Mouse (Mus musculus) CH12.LX (cell line): ENCODE results near the gene AC124502.3. TPM values are rescaled to one million over a fixed set of nuclear protein-coding genes. Genes with fewer than 3 reads are reported as not detected.
A peak's percentile ranks its signal among the peaks of the same experiment; 100 is the strongest.

Source experiments
- DNase-seq: peaks from one replicate; pipeline ENCODE4 v3.0.0-alpha.2; 2013; ENCODE audit errors: extremely low read depth
- H3K27ac ChIP-seq: 2 replicates; pipeline ENCODE4 v1.5.1; 2012; ENCODE audit warnings: low read depth, mild to moderate bottlenecking, control low read depth, moderate library complexity; ENCODE audit not compliant: insufficient read depth
- H3K27me3 ChIP-seq: replicated peaks from 2 replicates; pipeline ENCODE3; 2012; ENCODE audit warnings: inconsistent platforms
- H3K36me3 ChIP-seq, 2 experiments: replicated peaks in 1 of 2; 2 replicates each; pipeline versions ENCODE3 to v1.6.1; 2012; ENCODE audit warnings: inconsistent platforms in 1 of 2, low read length in 1 of 2, mild to moderate bottlenecking in 1 of 2, mixed read lengths in 1 of 2, moderate library complexity in 1 of 2; ENCODE audit not compliant: control insufficient read depth in 1 of 2, insufficient read depth in 1 of 2
- H3K4me1 ChIP-seq, 2 experiments: 2 replicates each; pipeline ENCODE4 v1.6.1; 2012; ENCODE audit warnings: inconsistent platforms in 1 of 2, moderate library complexity in 1 of 2; ENCODE audit not compliant: insufficient read depth in 2 of 2, control insufficient read depth in 1 of 2
- H3K4me2 ChIP-seq: 2 replicates; pipeline ENCODE4 v1.6.1; 2012; ENCODE audit warnings: low read depth, mild to moderate bottlenecking, control low read depth; ENCODE audit not compliant: poor library complexity, insufficient read depth, severe bottlenecking
- H3K4me3 ChIP-seq, 3 experiments: fragments of 150-350 bp in 1 of 3; sonication (generic) in 1 of 3; replicated peaks in 1 of 3; 2 replicates each; pipeline versions ENCODE3 to v1.5.1; 2011 to 2012; ENCODE audit warnings: low read depth in 2 of 3, low read length in 2 of 3, mild to moderate bottlenecking in 2 of 3, moderate library complexity in 2 of 3, control low read depth in 1 of 3, improper control_type of control experiment in 1 of 3, inconsistent platforms in 1 of 3, mixed read lengths in 1 of 3; ENCODE audit not compliant: poor library complexity in 1 of 3
- H3K79me2 ChIP-seq: replicated peaks from 2 replicates; pipeline ENCODE4 v1.6.1; 2012; ENCODE audit warnings: mild to moderate bottlenecking, moderate library complexity; ENCODE audit not compliant: control insufficient read depth, poor library complexity, insufficient read depth, severe bottlenecking; ENCODE audit errors: extremely low read depth
- H3K9ac ChIP-seq: 2 replicates; pipeline ENCODE4 v1.6.1; 2012; ENCODE audit warnings: low read depth, mild to moderate bottlenecking, control low read depth, moderate library complexity; ENCODE audit not compliant: insufficient read depth
- H3K9me3 ChIP-seq: replicated peaks from 2 replicates; pipeline ENCODE3; 2012; ENCODE audit warnings: low read length, inconsistent platforms, mixed read lengths
- BHLHE40 ChIP-seq: IDR thresholded peaks from 2 replicates; pipeline ENCODE4 v1.6.1; 2011; ENCODE audit warnings: mild to moderate bottlenecking, low read depth, low read length, improper control_type of control experiment
- CHD1 ChIP-seq: IDR thresholded peaks from 2 replicates; pipeline ENCODE4 v1.6.1; 2012; ENCODE audit warnings: low read depth, low read length, improper control_type of control experiment, inconsistent platforms
- CTCF ChIP-seq, 2 experiments: IDR thresholded peaks in 1 of 2; conservative IDR thresholded peaks in 1 of 2; 2 replicates each; pipeline ENCODE4 v1.5.1; 2011 to 2012; ENCODE audit warnings: low read depth in 2 of 2, low read length in 2 of 2, improper control_type of control experiment in 1 of 2, inconsistent platforms in 1 of 2, mild to moderate bottlenecking in 1 of 2, moderate library complexity in 1 of 2
- E2F4 ChIP-seq: IDR thresholded peaks from 2 replicates; pipeline ENCODE4 v1.6.1; 2011; ENCODE audit warnings: low read depth, low read length, improper control_type of control experiment; ENCODE audit not compliant: insufficient replicate concordance
- ELF1 ChIP-seq: IDR thresholded peaks from 2 replicates; pipeline ENCODE4 v1.6.1; 2014; ENCODE audit warnings: low read depth, mild to moderate bottlenecking, inconsistent platforms, low read length, improper control_type of control experiment
- ETS1 ChIP-seq: conservative IDR thresholded peaks from 2 replicates; pipeline ENCODE4 v1.6.1; 2012; ENCODE audit warnings: low read depth, mild to moderate bottlenecking, inconsistent platforms, low read length, improper control_type of control experiment, moderate library complexity
- GABPA ChIP-seq: IDR thresholded peaks from 2 replicates; pipeline ENCODE4 v1.6.1; 2012; ENCODE audit warnings: low read depth, low read length, improper control_type of control experiment, inconsistent platforms; ENCODE audit not compliant: insufficient replicate concordance
- JUN ChIP-seq: IDR thresholded peaks from 2 replicates; pipeline ENCODE4 v1.6.1; 2011; ENCODE audit warnings: low read depth, mild to moderate bottlenecking, low read length, improper control_type of control experiment, moderate library complexity; ENCODE audit not compliant: insufficient read depth
- JUND ChIP-seq: conservative IDR thresholded peaks from 2 replicates; pipeline ENCODE4 v1.6.1; 2011; ENCODE audit warnings: low read depth, low read length, improper control_type of control experiment
- MAFK ChIP-seq: IDR thresholded peaks from 2 replicates; pipeline ENCODE4 v1.6.1; 2011; ENCODE audit warnings: low read length, improper control_type of control experiment; ENCODE audit not compliant: insufficient replicate concordance
- MAX ChIP-seq: IDR thresholded peaks from 2 replicates; pipeline ENCODE4 v1.6.1; 2011; ENCODE audit warnings: low read length, improper control_type of control experiment
- MAZ ChIP-seq: IDR thresholded peaks from 2 replicates; pipeline ENCODE4 v1.6.1; 2012; ENCODE audit warnings: low read depth, mild to moderate bottlenecking, inconsistent platforms, low read length, improper control_type of control experiment, moderate library complexity
- MEF2A ChIP-seq: IDR thresholded peaks from 2 replicates; pipeline ENCODE4 v1.6.1; 2014; ENCODE audit warnings: low read depth, mild to moderate bottlenecking, inconsistent platforms, low read length, improper control_type of control experiment, borderline replicate concordance
- MXI1 ChIP-seq: IDR thresholded peaks from 2 replicates; pipeline ENCODE4 v1.6.1; 2011; ENCODE audit warnings: mild to moderate bottlenecking, low read depth, low read length, improper control_type of control experiment
- MYC ChIP-seq: IDR thresholded peaks from 2 replicates; pipeline ENCODE4 v1.6.1; 2011; ENCODE audit warnings: low read depth, mild to moderate bottlenecking, improper control_type of control experiment, low read length
- NELFE ChIP-seq: IDR thresholded peaks from 2 replicates; pipeline ENCODE4 v1.6.1; 2011; ENCODE audit warnings: low read depth, low read length, improper control_type of control experiment
- NRF1 ChIP-seq: IDR thresholded peaks from 2 replicates; pipeline ENCODE4 v1.6.1; 2014; ENCODE audit warnings: low read depth, mild to moderate bottlenecking, inconsistent platforms, low read length, improper control_type of control experiment, moderate library complexity
- PAX5 ChIP-seq: IDR thresholded peaks from 2 replicates; pipeline ENCODE4 v1.6.1; 2012; ENCODE audit warnings: low read length, inconsistent platforms, mixed read lengths
- POLR2A ChIP-seq: IDR thresholded peaks from 2 replicates; pipeline ENCODE4 v1.6.1; 2011; ENCODE audit warnings: low read depth, mild to moderate bottlenecking, improper control_type of control experiment, low read length
- RAD21 ChIP-seq: IDR thresholded peaks from 2 replicates; pipeline ENCODE4 v1.6.1; 2011; ENCODE audit warnings: low read depth, mild to moderate bottlenecking, low read length, improper control_type of control experiment, moderate library complexity
- RCOR1 ChIP-seq: conservative IDR thresholded peaks from 2 replicates; pipeline ENCODE4 v1.6.1; 2012; ENCODE audit warnings: low read depth, mild to moderate bottlenecking, inconsistent platforms, low read length, improper control_type of control experiment
- SIN3A ChIP-seq: IDR thresholded peaks from 2 replicates; pipeline ENCODE4 v1.6.1; 2012; ENCODE audit warnings: low read length, improper control_type of control experiment, inconsistent platforms
- SMC3 ChIP-seq: IDR thresholded peaks from 2 replicates; pipeline ENCODE4 v1.6.1; 2011; ENCODE audit warnings: low read depth, low read length, improper control_type of control experiment
- TBP ChIP-seq: conservative IDR thresholded peaks from 2 replicates; pipeline ENCODE4 v1.6.1; 2011; ENCODE audit warnings: low read depth, low read length, improper control_type of control experiment
- TCF12 ChIP-seq: IDR thresholded peaks from 2 replicates; pipeline ENCODE4 v1.6.1; 2014; ENCODE audit warnings: low read depth, mild to moderate bottlenecking, inconsistent platforms, low read length, improper control_type of control experiment
- UBTF ChIP-seq: IDR thresholded peaks from 2 replicates; pipeline ENCODE4 v1.6.1; 2012; ENCODE audit warnings: low read depth, mild to moderate bottlenecking, inconsistent platforms, low read length, improper control_type of control experiment, moderate library complexity
- USF1 ChIP-seq: IDR thresholded peaks from 2 replicates; pipeline ENCODE4 v1.6.1; 2014; ENCODE audit warnings: low read depth, mild to moderate bottlenecking, inconsistent platforms, low read length, improper control_type of control experiment
- USF2 ChIP-seq: conservative IDR thresholded peaks from 2 replicates; pipeline ENCODE4 v1.6.1; 2011; ENCODE audit warnings: low read depth, low read length, improper control_type of control experiment
- ZC3H11A ChIP-seq: IDR thresholded peaks from 2 replicates; pipeline ENCODE4 v1.6.1; 2012; ENCODE audit warnings: low read depth, mild to moderate bottlenecking, inconsistent platforms, low read length, improper control_type of control experiment
- ZKSCAN1 ChIP-seq: IDR thresholded peaks from 2 replicates; pipeline ENCODE4 v1.6.1; 2012; ENCODE audit warnings: low read depth, inconsistent platforms, low read length, improper control_type of control experiment, borderline replicate concordance
- ZNF384 ChIP-seq: IDR thresholded peaks from 2 replicates; pipeline ENCODE4 v1.6.1; 2012; ENCODE audit warnings: low read depth, low read length, improper control_type of control experiment, inconsistent platforms
- dilution Hi-C: fragments of 300-500 bp; cut with MboI; formaldehyde crosslinking; loops from 2 replicates; pipeline ENCODE4 v1.14.3; 2020; ENCODE audit warnings: low sequenced_read_pairs; ENCODE audit not compliant: extremely low pct_unique_long_range_greater_than_20kb, extremely low pct_ligation_motif_present
- in situ Hi-C: fragments of 300-500 bp; cut with MboI; formaldehyde crosslinking; loops from 3 replicates; pipeline ENCODE4 v1.14.3; 2019; ENCODE audit warnings: low sequenced_read_pairs, low pct_ligation_motif_present, low pct_unique_long_range_greater_than_20kb, mixed read lengths
- polyA plus RNA-seq: library from polyadenylated mRNA; unstranded; fragments of >175 nt; gene quantifications from 2 replicates; pipeline ENCODE4 v1.2.1, GENCODE M21; 2012; ENCODE audit warnings: low read depth; ENCODE audit not compliant: insufficient read length
- total RNA-seq, 2 experiments: library from RNA; depleted of rRNA; stranded (reverse); fragments of 300-350 nt in 1 of 2; fragments of >200 nt in 1 of 2; gene quantifications; 2 replicates each; pipeline ENCODE4 v1.2.3; 2012 to 2014

The AC124502.3 gene
- total and polyA plus RNA-seq, 3 experiments = 0.15 to 2.1 (median 0.29) TPM

- H3K4me1 ChIP-seq = peaks cover 13 to 16% of the 10 kb centered on the region in 2 experiments
- H3K9ac ChIP-seq = no peak overlapping the region
- no peaks in the 10 kb centered on the region for H3K79me2 ChIP-seq
- no peak overlapping the region for H3K4me2 ChIP-seq
- no peaks in the 10 kb centered on the region for H3K9me3 ChIP-seq
- no peak overlapping the region for H3K27ac ChIP-seq
- no peak overlapping the region for H3K4me3 ChIP-seq
- no peak for DNase-seq
- dilution Hi-C loops = no loop called here
- TF ChIP-seq CTCF (conservative IDR thresholded peaks at IDR 0.05 in 1 of 2, IDR thresholded peaks at IDR 0.05 in 1 of 2; ENCODE audit: low read depth in 2 of 2, low read length in 2 of 2) (no peak), POLR2A (no peak), SIN3A (no peak), JUND (no peak), RCOR1 (no peak)
- in situ Hi-C loops = loop anchor here (5.0 kb wide), 1 partner anchor 49 kb away; no protein-coding TSS in a partner anchor
- no peaks in the 10 kb centered on the region for H3K27me3 ChIP-seq
- peaks cover 30 to 48% of the 10 kb centered on the region in 2 experiments for H3K36me3 ChIP-seq
Measured at GRCm38 (mm10) chr19:5093481-5094242, 55.0 kb downstream of the AC124502.3 start.

DNA sequence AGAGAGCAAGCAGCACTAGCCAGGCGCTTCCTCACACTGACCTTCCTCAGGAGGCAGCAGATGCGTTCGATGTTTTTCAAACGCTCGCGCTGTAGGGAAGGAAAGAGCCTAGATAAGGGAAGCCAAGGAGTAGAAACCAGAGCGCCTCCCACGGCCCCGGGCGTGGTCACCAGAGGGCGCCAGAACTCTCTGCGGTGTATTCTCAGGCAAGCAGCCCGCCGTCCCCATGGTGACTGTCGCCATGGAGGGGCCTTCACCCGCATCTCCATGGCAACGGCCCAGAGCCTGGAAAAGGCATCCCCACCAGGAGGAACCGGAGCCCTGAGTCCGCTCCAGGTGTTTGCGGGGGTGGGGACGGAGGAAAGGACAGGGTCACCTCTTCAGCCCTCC is 55.5 kb downstream of the AC124502.3 start:
- dilution Hi-C loops = no loop called here
- TF ChIP-seq ZKSCAN1 = no peak
- peak; percentile 88 for TF ChIP-seq SMC3
- TF ChIP-seq BHLHE40 = no peak
- TF ChIP-seq MYC = no peak
- no peak for TF ChIP-seq TCF12
- no peak for TF ChIP-seq USF1
- no peak for TF ChIP-seq ETS1
- no peak for TF ChIP-seq RCOR1
- TF ChIP-seq JUN = no peak
- TF ChIP-seq MXI1 = peak; percentile 98
- TF ChIP-seq NRF1 = 0 out of 2 replicates have a peak, but pooled peaks have one; percentile 36
- TF ChIP-seq MAFK = no peak
- TF ChIP-seq JUND = no peak
- no peak for TF ChIP-seq NELFE
- 0 out of 2 replicates have a peak, but pooled peaks have one; percentile 14 for TF ChIP-seq ZC3H11A
- TF ChIP-seq ELF1 = 0 out of 2 replicates have a peak, but pooled peaks have one; percentile 48
- TF ChIP-seq PAX5 = no peak
- TF ChIP-seq MEF2A = no peak
- TF ChIP-seq E2F4 = no peak
- TF ChIP-seq MAX = no peak
- no peak for TF ChIP-seq ZNF384
- TF ChIP-seq USF2 = no peak
- TF ChIP-seq MAZ = no peak
- no peak for TF ChIP-seq GABPA
- TF ChIP-seq TBP = no peak
- no peak for TF ChIP-seq CHD1
- no peak for TF ChIP-seq UBTF
- TF ChIP-seq SIN3A = peak; percentile 49; the same call in 1 of the 2 replicates
- peak; percentile 66 for TF ChIP-seq RAD21

More for the DNA sequence above, 55.5 kb downstream of the AC124502.3 start:
- peak; percentile 80 for DNase-seq
- Histone ChIP-seq H3K4me2 (no peak overlapping the region), H3K27ac (no peak overlapping the region), H3K79me2 (no peaks in the 10 kb centered on the region), H3K36me3 (peaks cover 30 to 54% of the 10 kb centered on the region in 2 experiments), H3K4me1 (peaks cover 12 to 14% of the 10 kb centered on the region in 2 experiments), H3K27me3 (no peaks in the 10 kb centered on the region), H3K9me3 (no peaks in the 10 kb centered on the region), H3K9ac (no peak overlapping the region), H3K4me3 (no peak overlapping the region)
- in situ Hi-C loops = loop anchor here (5.0 kb wide), 1 partner anchor 48 kb away; no protein-coding TSS in a partner anchor
